Mouse (Mus musculus) heart, embryonic 16.5 days (tissue): Measurements from ENCODE around the gene Kirrel3. TPM values are rescaled to one million over a fixed set of nuclear protein-coding genes. Genes with fewer than 3 reads are reported as not detected.

ENCODE experiments used
- ATAC-seq: fragments of 200-750 bp; cut with Nextera tagmentation; replicated peaks from 2 replicates; pipeline ENCODE4 v1.8.0; 2017; ENCODE audit warnings: moderate number of reproducible peaks; ENCODE audit not compliant: insufficient read depth, low FRiP score; ENCODE audit errors: extremely low read depth
- H3K27ac ChIP-seq: fragments of 300-500 bp; sonication (generic); 2 replicates; pipeline ENCODE4 v1.5.1; 2014; ENCODE audit warnings: mild to moderate bottlenecking, low read length, control low read depth, moderate library complexity
- H3K27me3 ChIP-seq: fragments of 300-500 bp; sonication (generic); 2 replicates; pipeline ENCODE4 v1.6.1; 2014; ENCODE audit warnings: low read length, mixed read lengths; ENCODE audit not compliant: control insufficient read depth, insufficient read depth
- H3K36me3 ChIP-seq: fragments of 300-500 bp; sonication (generic); 2 replicates; pipeline ENCODE4 v1.6.1; 2014; ENCODE audit not compliant: control insufficient read depth, insufficient read depth
- H3K4me1 ChIP-seq: fragments of 300-500 bp; sonication (generic); 2 replicates; pipeline ENCODE4 v1.6.1; 2014; ENCODE audit warnings: low read length, mixed read lengths; ENCODE audit not compliant: control insufficient read depth, insufficient read depth
- H3K4me2 ChIP-seq: fragments of 300-500 bp; sonication (generic); 2 replicates; pipeline ENCODE4 v1.6.1; 2014; ENCODE audit warnings: low read depth, mild to moderate bottlenecking, control low read depth, low read length
- H3K4me3 ChIP-seq: fragments of 300-500 bp; sonication (generic); 2 replicates; pipeline ENCODE4 v1.5.1; 2014; ENCODE audit warnings: mild to moderate bottlenecking, control low read depth, low read length
- H3K9ac ChIP-seq: fragments of 300-500 bp; sonication (generic); 2 replicates; pipeline ENCODE4 v1.6.1; 2014; ENCODE audit warnings: low read length, control low read depth
- H3K9me3 ChIP-seq: fragments of 300-500 bp; sonication (generic); replicated peaks from 2 replicates; pipeline ENCODE4 v1.6.1; 2016; ENCODE audit warnings: low read length; ENCODE audit not compliant: control insufficient read depth
- WGBS: fragments of 180-500 bp; shearing (Covaris S2); extraction: QIAGEN DNeasy Blood & Tissue Kit; methylation state at CpG from one replicate; pipeline ENCODE4 v1.1.7; 2014; 5-methylcytosine and 5-hydroxymethylcytosine counted together
- polyA plus RNA-seq: library from polyadenylated mRNA; unstranded; fragments of >200 nt; fragmentation: Nextera tagmentation; extraction: Ambion mirVana; gene quantifications from 2 replicates; pipeline ENCODE4 v1.2.1, GENCODE M21; 2015

The Kirrel3 gene
- polyA plus RNA-seq, 1 experiment from 2014 or later: 1.6 TPM

DNA sequence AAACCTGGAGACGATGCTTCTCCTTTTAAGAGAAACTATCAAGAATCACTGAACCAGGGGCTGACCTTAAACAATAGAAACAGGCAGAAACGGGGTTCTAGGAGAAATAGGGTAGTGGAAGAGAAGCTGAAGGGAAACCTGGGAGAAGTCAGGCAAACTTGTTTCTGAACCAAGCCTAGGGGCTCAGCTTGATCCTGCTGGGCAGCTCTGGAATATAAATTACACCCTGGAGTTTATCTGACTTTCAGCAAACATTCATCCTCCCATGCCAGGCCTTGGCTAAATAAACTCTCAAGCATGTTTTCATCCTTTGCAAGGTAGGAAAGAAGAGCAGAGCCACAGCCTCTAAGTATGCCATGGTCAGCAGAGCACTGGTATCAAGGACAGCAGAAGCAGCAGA lies 138.3 kb downstream of the Kirrel3 start:
- Histone ChIP-seq H3K9me3 (no peaks in the 10 kb centered on the region), H3K27ac (no peak overlapping the region), H3K9ac (no peak overlapping the region), H3K4me3 (no peak overlapping the region), H3K36me3 (no peaks in the 10 kb centered on the region), H3K4me1 (no peaks in the 10 kb centered on the region), H3K27me3 (no peaks in the 10 kb centered on the region), H3K4me2 (no peak overlapping the region)
- 57% methylated on average over 2 of the region's 2 CpGs for WGBS
- no peak for ATAC-seq

DNA sequence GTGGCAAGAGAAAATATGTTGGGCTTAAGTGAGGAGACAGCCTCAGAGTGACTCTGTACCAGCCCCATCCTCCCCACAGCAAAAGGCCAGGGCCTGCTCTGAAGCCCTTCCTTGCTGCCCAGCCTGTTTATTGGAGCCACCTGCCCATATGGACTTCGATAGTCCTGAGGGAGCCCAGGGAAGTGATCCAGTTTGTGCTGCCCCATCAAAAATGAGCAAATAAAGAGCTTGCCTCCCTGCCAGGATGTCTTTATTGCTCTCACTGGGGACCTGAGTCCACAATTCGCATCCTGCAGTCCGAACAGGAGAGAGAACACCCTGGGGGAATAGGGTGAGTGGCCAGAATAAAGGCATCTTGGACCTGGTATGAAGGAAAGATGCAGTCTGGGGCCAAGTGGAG lies 143.1 kb downstream of the Kirrel3 start:
- no peaks in the 10 kb centered on the region for H3K9me3 ChIP-seq
- H3K4me1 ChIP-seq: no peaks in the 10 kb centered on the region
- H3K36me3 ChIP-seq: no peaks in the 10 kb centered on the region
- H3K4me2 ChIP-seq: no peak overlapping the region
- no peak overlapping the region for H3K4me3 ChIP-seq
- H3K27ac ChIP-seq: no peak overlapping the region
- ATAC-seq: no peak
- no peaks in the 10 kb centered on the region for H3K27me3 ChIP-seq
- no peak overlapping the region for H3K9ac ChIP-seq
- WGBS: 71% methylated on average over 3 of the region's 3 CpGs

DNA sequence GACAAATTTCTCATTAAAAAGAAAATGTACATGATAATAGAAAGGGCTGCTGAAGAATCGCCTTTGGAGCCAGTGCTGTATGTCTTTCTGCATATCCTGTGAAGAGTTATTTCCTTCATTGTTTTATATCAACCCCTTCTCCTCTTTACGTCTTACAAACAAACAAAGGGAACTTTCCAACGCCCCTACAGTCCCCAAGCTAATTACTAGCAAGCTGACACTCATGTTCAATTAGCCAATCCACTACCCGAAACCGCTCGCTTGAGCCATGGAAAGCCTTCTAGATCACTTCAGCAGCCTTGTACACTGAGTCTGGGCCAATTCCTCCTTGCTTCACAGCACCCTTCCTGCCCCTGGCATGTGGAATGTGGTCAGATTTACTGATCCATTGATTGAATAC lies 150.0 kb downstream of the Kirrel3 start:
- no peak for ATAC-seq

DNA sequence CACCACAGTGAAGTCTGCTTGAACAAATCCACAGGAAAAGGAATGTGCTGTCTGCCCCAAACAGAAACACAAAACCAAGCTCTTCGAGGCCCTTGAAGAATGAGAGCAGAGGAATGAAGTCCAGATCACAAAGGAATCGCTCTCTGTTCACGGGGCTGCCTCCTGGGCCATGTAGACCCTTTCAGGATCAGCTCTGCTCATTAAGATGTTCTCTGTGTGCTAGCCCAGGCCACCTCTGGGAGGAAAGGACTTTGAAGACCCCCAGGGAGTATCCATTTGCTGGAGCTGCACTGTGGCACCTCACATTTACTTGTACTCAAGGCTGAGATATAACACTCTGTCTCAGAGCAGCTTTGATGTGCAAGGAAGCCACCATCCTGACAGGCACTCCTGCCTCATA lies 158.2 kb downstream of the Kirrel3 start:
- H3K9ac ChIP-seq: no peak overlapping the region
- no peaks in the 10 kb centered on the region for H3K36me3 ChIP-seq
- 44% methylated on average over 3 of the region's 3 CpGs for WGBS
- no peaks in the 10 kb centered on the region for H3K4me1 ChIP-seq
- H3K27me3 ChIP-seq: no peaks in the 10 kb centered on the region
- H3K9me3 ChIP-seq: peaks cover 7% of the 10 kb centered on the region
- H3K4me3 ChIP-seq: no peak overlapping the region
- H3K4me2 ChIP-seq: no peak overlapping the region
- no peak for ATAC-seq
- no peak overlapping the region for H3K27ac ChIP-seq

More for the DNA sequence above, 150.0 kb downstream of the Kirrel3 start:
- Histone ChIP-seq H3K9me3 (peaks cover 7% of the 10 kb centered on the region), H3K4me1 (no peaks in the 10 kb centered on the region), H3K36me3 (no peaks in the 10 kb centered on the region), H3K9ac (no peak overlapping the region), H3K4me2 (no peak overlapping the region), H3K27ac (no peak overlapping the region), H3K4me3 (no peak overlapping the region), H3K27me3 (no peaks in the 10 kb centered on the region)
- WGBS: 87% methylated on average over 6 of the region's 6 CpGs

DNA sequence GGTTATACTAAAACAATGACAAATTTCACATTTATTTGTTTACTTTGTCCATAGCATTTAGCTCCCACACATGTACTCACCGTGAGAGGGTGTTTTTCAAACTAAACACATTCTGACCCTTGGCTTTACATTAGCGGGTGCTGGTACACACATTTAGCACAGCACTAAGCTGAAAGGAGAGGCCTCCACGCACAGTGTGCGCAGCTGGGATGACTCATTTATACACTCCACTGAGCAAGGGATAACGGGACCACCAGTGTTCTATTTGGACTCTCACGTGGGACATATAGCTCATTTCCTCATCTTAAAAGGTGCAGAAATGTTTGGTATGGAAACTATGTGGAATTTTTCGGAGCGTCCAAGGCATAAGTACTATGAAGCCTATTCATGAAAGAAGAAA lies 158.7 kb downstream of the Kirrel3 start:
- Histone ChIP-seq H3K9me3 (peaks cover 7% of the 10 kb centered on the region), H3K4me3 (no peak overlapping the region), H3K4me1 (no peaks in the 10 kb centered on the region), H3K27ac (no peak overlapping the region), H3K36me3 (no peaks in the 10 kb centered on the region), H3K27me3 (no peaks in the 10 kb centered on the region), H3K9ac (no peak overlapping the region), H3K4me2 (no peak overlapping the region)
- 56% methylated on average over 8 of the region's 8 CpGs for WGBS
- ATAC-seq: no peak

DNA sequence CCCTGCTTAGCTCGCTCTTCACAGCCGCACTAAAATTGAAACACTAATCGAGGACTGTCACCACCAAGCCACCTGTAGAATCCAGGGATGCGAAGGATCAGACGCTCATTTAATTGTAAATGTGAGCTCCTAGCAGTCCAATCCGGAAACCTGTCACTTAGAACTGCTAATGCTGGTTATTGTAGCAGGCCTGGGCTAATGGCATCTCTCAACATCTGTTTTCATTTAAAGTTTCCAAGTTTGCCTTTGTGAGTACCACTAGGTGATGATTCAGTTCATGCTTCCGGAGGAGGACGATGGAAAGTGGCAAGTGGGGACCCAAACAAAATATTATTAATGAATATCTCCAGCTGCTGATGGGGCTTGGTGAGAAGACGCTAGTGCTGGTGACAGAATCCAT lies 161.1 kb downstream of the Kirrel3 start:
- no peak overlapping the region for H3K4me2 ChIP-seq
- H3K36me3 ChIP-seq: no peaks in the 10 kb centered on the region
- no peak overlapping the region for H3K9ac ChIP-seq
- no peak overlapping the region for H3K27ac ChIP-seq
- H3K9me3 ChIP-seq: no peaks in the 10 kb centered on the region
- no peaks in the 10 kb centered on the region for H3K4me1 ChIP-seq
- H3K27me3 ChIP-seq: no peaks in the 10 kb centered on the region
- no peak for ATAC-seq
- 73% methylated on average over 9 of the region's 9 CpGs for WGBS
- H3K4me3 ChIP-seq: no peak overlapping the region

DNA sequence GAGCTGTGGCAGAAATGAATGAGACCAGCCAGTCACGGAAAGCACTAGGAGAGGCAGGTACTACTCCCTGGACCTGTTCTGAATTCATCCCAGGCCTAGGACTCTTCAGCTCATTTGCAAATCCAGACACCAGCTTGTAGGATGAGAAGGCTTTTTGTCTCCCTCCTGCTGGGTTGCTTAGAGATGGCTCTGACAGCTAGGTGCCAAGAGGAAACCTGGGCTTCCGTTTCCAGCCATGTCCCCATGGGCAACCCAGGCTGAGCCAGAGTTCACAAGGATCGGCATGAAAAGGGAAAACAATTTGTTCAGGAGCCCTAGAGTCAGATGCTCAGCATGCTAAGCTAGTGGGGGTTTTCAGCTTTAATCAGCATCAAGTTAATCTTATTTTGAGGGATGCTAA lies 166.6 kb downstream of the Kirrel3 start:
- no peak overlapping the region for H3K4me3 ChIP-seq
- 46% methylated on average over 3 of the region's 3 CpGs for WGBS
- no peak overlapping the region for H3K4me2 ChIP-seq
- H3K4me1 ChIP-seq: no peaks in the 10 kb centered on the region
- H3K9me3 ChIP-seq: no peaks in the 10 kb centered on the region
- H3K36me3 ChIP-seq: no peaks in the 10 kb centered on the region
- H3K9ac ChIP-seq: no peak overlapping the region
- H3K27ac ChIP-seq: no peak overlapping the region
- ATAC-seq: no peak
- no peaks in the 10 kb centered on the region for H3K27me3 ChIP-seq

DNA sequence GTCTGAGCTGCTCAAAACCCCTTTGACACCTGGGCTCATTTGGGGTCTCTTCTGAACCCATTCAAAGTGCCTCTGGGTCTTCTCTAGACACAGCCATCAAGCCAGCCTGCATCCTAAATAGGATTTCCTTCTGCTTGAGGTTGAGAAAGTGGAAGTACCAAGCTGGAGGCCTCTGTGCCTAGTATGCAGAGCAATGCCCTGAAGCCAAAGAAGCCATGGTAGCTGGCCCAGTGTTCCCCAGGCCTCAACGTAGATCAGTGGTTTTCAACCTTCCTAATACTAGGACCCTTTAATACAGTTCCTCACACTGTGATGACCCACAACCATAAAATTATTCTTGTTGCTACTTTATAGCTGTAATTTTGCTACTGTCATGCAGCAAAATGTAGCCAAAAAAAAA lies 167.4 kb downstream of the Kirrel3 start:
- no peak for ATAC-seq
- Histone ChIP-seq H3K4me3 (no peak overlapping the region), H3K27ac (no peak overlapping the region), H3K36me3 (no peaks in the 10 kb centered on the region), H3K9me3 (no peaks in the 10 kb centered on the region), H3K4me1 (no peaks in the 10 kb centered on the region), H3K4me2 (no peak overlapping the region), H3K9ac (no peak overlapping the region), H3K27me3 (no peaks in the 10 kb centered on the region)
- 83% methylated on average over 1 of the region's 1 CpGs for WGBS

DNA sequence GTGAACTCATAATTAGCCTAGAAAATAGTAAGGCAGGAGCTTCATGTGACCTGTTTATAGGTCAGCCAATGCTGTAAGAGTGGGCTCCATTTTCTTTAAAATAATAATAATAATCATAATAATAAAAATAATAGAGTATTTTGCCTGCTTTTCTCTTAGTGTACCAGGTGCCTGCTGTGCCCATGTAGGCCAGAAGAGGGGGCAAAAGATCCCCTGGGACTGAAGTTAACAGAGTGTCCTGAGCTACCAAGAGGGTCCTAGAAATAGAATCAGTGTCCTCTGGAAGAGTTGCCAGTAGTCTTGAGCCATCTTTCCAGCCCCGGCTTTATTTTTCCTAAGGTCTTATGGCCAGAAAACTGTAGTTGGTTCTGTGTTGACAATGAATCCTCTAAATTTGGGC lies 174.9 kb downstream of the Kirrel3 start:
- no peak for ATAC-seq
- H3K9ac ChIP-seq: no peak overlapping the region
- 46% methylated on average over 1 of the region's 1 CpGs for WGBS
- H3K9me3 ChIP-seq: no peaks in the 10 kb centered on the region
- H3K36me3 ChIP-seq: no peaks in the 10 kb centered on the region
- no peak overlapping the region for H3K4me2 ChIP-seq
- H3K4me1 ChIP-seq: no peaks in the 10 kb centered on the region
- no peak overlapping the region for H3K27ac ChIP-seq
- H3K27me3 ChIP-seq: no peaks in the 10 kb centered on the region
- H3K4me3 ChIP-seq: no peak overlapping the region

DNA sequence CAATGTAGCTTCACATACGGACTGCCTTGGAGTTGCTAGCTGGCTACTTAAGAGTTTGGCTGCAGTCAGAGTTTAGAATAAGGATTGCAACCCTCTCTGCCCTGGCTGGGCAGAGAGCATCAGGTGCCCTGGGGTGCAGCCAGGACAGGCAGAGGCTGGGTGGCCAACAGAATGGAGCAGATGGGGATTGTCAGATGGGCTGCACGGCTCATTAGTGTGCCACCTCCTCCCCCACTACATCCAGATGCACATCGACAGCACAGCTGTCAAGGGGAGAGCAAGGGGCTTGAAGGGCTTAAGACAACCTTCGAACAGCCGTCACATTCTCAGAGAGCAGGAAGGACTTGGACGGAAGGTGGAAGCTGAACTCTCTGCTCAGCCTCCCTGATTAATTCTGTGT lies 177.7 kb downstream of the Kirrel3 start:
- H3K9me3 ChIP-seq: no peaks in the 10 kb centered on the region
- no peaks in the 10 kb centered on the region for H3K27me3 ChIP-seq
- no peak overlapping the region for H3K4me2 ChIP-seq
- H3K4me3 ChIP-seq: no peak overlapping the region
- H3K4me1 ChIP-seq: no peaks in the 10 kb centered on the region
- no peaks in the 10 kb centered on the region for H3K36me3 ChIP-seq
- H3K27ac ChIP-seq: no peak overlapping the region
- WGBS: 48% methylated on average over 6 of the region's 6 CpGs
- ATAC-seq: no peak
- H3K9ac ChIP-seq: no peak overlapping the region
